Mouse (Mus musculus) left cerebral cortex, adult 2 months (tissue): Measurements from ENCODE around the gene Ang2. TPM values are rescaled to one million over a fixed set of nuclear protein-coding genes. Genes with fewer than 3 reads are reported as not detected.
"Not testable (repeated sequence)": the region's sequence is repeated elsewhere in the genome, so short reads cannot be mapped to it uniquely, and the experiment has no call there.

Experiments used
- DNase-seq, 2 experiments: peaks; one replicate each; pipeline ENCODE4 v3.0.0; 2021 to 2022; ENCODE audit warnings: low spot score in 2 of 2, mixed read lengths in 1 of 2; ENCODE audit errors: extremely low spot score in 1 of 2
- H3K27ac ChIP-seq: fragments of 200-600 bp; 2 replicates; pipeline ENCODE4 v1.8.1; 2022
- H3K4me3 ChIP-seq: fragments of 200-600 bp; 2 replicates; pipeline ENCODE4 v1.8.1; 2022
- CTCF ChIP-seq: fragments of 200-600 bp; IDR thresholded peaks from 2 replicates; pipeline ENCODE4 v1.8.1; 2022; ENCODE audit warnings: antibody characterized with exemption, mild to moderate bottlenecking, moderate library complexity
- intact Hi-C: fragments of 180-260 bp; cut with DNase I; formaldehyde crosslinking; loops from one replicate; pipeline ENCODE4 v1.15.1; 2025
- long read RNA-seq, 2 experiments: library from polyadenylated mRNA; stranded (forward); transcript quantifications; one replicate each; pipeline ENCODE4 v2.0.0; 2021; ENCODE audit warnings: borderline mapping rate in 2 of 2
- total RNA-seq, 2 experiments: library from RNA; stranded (reverse); gene quantifications; 2 replicates each; pipeline ENCODE4 v1.2.3; 2021

Gene Ang2
- not detected for total RNA-seq
- long read RNA-seq, experiment 1, result 0 reads
- long read RNA-seq, experiment 2, result 0 reads

DNA sequence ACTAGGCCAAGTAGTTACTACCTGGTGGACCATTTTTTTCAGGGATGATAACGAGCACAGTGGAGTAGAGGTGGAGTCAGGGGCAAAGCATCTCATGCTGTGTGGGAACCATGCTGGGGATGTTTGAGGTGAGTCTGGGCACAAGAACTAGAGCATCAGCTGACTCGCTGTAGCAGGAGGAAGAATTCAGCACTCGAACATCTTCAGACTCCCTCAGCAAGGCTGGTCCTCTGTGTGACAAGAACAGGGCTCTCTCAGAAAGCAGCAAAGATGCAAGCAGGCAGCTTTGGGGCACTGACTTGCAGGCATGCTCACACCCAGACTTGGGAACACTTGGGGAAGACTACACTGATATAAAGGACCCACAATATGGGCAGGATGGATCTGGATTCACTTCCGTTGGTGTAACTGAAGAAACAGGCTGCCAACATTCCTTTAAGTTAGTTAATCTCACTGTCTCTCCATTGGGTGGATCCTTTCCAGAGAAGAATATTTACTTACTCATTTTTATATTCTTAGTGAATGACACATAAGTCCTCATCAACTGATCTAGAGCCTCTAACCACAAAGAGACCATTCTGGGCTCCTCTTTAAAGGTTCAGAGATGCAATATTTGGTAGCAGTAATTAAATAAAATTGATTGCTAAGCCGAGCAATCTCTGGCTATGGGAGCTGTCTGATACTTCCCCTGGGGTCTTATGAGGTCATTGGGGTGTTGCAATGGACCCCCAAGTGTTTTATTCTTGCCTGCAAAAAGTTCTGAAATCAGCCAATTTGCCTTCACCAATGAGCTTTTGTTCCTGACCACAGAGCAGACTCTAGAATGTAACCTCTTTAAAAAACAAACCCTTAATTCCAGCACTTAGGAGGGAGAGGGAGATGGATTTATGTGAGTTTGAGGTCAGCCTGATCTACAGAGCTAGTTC lies at the start of gene Ang2:
Ang2 (minus strand) TSS at position 51 of the 926 bp plus-strand sequence.
- intact Hi-C loops, result no loop called here
- no peak within 1 kb of the TSS for H3K27ac ChIP-seq
- TF ChIP-seq CTCF, result no peak

DNA sequence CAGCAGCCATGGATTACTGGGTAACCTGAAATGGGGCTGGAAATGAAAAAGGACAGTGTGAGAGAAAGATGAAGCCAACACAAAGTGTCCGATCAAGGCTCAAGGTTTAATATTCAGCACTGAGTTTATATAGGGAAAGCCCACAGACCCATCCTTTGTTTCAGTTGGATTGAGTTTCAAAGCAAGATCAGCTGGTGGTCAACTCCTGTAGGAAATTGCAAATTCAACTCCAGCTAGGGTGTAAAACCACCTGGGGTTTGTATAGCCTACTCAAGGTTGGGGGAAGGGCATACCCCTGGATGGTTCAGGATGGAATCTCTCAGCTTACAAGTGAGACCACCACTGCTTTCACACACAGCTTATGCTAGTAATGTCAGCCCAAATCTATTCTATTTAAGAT lies 48.8 kb upstream of the Ang2 start:
- DNase-seq, result no peak
- no peak for TF ChIP-seq CTCF
- H3K27ac ChIP-seq, result no peak overlapping the region
- no peak overlapping the region for H3K4me3 ChIP-seq
- intact Hi-C loops, result no loop called here

More for the DNA sequence above, at the start of gene Ang2:
- DNase-seq, result no peak
- H3K4me3 ChIP-seq, result no peak within 1 kb of the TSS

DNA sequence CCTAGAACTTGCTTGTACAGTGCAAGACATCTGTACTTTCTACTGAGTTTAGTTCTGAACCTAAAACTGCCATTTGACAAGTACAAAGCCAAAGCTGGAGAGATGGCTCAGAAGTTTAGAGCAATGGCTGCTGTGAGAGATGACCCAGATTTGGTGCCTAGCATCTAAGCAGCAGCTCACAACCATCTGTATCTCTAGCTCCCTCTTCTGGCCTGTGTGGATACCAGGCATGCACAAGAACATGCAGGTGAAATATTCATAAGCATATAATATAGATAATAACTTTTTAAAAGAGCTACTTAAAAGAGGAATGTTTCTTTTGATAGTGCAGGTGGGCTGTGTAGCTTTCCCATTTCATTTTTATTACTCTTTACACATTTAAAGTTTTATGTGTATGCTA lies 42.0 kb upstream of the Ang2 start:
- intact Hi-C loops, result loop anchor here (1.0 kb wide), 1 partner anchor 138 kb away; no protein-coding TSS in a partner anchor
- H3K4me3 ChIP-seq, result no peak overlapping the region
- no peak overlapping the region for H3K27ac ChIP-seq
- DNase-seq, result peak in 1 of 2 experiments; percentile 20
- TF ChIP-seq CTCF, result peak; percentile 78

DNA sequence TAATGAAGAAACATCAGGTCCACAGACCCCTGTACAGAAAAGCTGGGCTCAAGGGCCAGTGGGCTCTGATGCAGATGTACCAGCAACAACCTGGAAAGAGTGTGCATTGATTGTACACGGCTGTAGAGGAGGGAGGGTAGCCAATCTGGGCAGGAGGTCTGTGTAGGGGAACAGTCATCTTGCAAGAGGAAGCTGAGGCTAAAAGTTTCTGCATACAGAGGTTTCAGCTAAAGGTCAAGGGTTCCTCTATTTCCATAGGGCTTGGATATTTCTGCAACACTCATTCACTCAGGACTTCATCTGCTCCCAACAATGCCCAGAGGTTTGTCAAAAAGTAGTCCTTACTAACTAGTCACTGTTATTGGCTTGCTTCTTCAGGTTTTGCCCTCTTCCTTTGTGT lies 38.5 kb upstream of the Ang2 start:
- H3K4me3 ChIP-seq, intact Hi-C loops, H3K27ac ChIP-seq, DNase-seq: not testable (repeated sequence)

DNA sequence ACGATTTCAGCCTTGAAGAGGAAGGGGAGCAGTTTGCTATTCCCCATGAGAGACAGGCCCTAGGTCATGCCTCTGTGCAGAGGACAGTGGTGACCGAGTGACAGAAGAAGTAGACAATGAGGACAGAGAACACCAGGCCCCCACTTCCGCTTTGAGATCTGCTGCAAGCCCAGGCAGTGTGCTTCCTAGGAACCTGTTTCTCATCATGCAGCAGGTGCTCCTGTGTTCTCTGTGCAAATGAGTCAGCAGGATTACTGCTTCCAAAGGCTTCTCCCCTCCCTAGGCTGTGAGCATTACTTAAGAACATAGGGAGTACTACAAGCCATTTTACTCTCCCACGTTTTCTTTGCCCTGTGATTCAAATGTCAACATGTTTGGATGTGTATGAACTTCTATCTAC lies 30.7 kb upstream of the Ang2 start:
- DNase-seq, H3K27ac ChIP-seq, H3K4me3 ChIP-seq, intact Hi-C loops: not testable (repeated sequence)

DNA sequence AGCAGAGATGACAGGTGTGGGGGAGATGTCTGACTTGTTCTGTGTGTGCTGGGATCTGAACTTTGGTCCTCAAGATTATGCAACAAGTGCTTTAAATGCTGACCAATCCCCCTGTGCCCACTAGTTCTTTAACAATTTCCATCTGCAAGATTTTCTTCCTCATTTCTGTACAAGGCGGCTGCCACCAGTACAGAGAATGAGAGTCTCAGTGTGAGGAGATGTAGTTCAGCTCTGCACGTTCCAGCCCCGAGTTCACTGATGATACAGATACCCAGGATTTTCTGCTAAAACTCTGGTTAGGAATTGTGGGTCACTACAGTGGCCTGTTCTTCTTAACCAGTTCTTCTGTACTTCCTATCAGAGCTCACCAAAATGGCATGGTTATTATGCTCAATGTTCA lies 21.1 kb upstream of the Ang2 start:
- H3K4me3 ChIP-seq, DNase-seq, H3K27ac ChIP-seq, intact Hi-C loops: not testable (repeated sequence)

DNA sequence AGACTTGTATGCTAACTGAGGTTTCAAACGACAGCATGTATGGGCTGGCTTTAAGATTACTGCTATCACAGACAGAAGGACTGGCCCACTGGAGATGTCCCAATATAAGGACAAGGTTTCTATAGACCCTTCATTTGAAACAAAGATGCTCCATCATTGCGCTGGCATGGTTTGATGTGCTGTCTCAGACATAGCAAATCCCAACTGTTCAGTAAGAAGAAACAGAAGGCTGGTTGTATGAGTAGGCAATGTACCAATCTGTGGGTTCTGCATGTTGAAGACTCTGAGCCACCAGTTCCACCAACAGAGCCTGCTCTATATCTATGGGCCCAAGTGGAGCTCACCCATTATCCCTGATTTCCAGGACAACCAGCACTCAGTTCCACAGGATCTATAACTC lies 4.2 kb upstream of the Ang2 start, which contains the start of gene Ear14:
Ear14 (plus strand) TSS at position 277 of the 400 bp plus-strand sequence.
- H3K4me3 ChIP-seq, result no peak within 1 kb of the TSS
- TF ChIP-seq CTCF, result no peak
- intact Hi-C loops, result no loop called here
- H3K27ac ChIP-seq, result no peak within 1 kb of the TSS
- no peak for DNase-seq

DNA sequence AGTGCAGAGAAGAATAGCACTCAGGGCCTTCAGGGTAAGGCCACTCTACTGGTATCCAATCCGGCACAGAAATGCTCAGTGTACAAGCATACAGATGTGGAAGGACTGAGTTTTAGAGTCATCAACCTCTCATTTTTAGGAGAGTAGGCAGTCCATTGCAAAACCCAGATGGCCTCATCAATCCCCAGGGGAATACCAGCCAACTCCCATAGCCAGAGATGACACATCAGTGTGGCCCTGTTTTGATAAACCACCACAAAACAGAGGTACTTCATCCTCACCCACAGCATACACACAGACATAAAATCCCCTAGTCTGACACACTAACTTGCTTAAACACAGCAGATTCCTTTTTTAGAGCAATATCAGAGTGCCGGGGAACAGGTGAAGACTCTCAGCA lies 1.5 kb upstream of the Ang2 start:
- no peak for TF ChIP-seq CTCF
- DNase-seq, result no peak
- Histone ChIP-seq H3K4me3 (no peak overlapping the region), H3K27ac (no peak overlapping the region)
- intact Hi-C loops, result no loop called here

DNA sequence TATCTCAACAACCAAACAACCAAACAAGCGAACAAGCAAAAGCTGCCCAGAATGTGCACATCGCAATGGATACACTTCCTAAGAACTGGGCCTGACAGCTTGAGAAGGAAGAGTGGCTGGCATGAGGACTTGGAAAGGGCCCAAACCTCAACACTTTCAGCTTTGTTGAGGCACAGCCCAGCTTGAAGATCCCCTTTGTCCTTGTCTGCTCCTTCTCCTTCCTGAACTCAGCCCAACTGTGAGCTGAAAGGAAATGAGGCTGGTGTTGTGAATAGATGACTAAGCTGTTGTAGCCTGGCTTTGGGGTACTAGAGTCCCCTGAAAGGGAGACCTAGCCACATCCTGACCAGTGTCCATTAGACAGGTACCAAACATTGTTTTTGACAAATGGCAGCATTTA lies 1.1 kb upstream of the Ang2 start:
- no peak for DNase-seq
- Histone ChIP-seq H3K27ac (no peak overlapping the region), H3K4me3 (no peak overlapping the region)
- intact Hi-C loops, result no loop called here
- TF ChIP-seq CTCF, result no peak

DNA sequence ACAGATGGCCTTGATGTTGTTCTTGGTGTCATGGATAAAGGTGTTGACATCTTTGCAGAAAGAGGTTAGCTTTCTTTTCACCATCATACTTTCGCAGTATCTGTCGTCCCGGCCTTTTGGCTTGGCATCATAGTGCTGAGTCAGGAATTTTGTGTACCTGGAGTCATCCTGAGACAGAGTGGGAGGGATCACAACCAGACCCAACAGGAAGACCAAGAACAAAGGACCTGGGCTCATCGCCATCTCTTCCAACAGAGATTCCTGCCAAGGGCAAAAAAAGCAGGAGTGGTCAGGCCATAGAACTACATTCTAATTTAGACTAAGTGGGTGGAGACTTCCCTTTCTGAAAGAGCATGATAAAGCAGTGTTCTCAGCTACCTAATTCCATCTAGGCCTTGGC lies 3.3 kb downstream of the Ang2 start:
- Histone ChIP-seq H3K4me3 (no peak overlapping the region), H3K27ac (no peak overlapping the region)
- TF ChIP-seq CTCF, result no peak
- intact Hi-C loops, result no loop called here
- no peak for DNase-seq

DNA sequence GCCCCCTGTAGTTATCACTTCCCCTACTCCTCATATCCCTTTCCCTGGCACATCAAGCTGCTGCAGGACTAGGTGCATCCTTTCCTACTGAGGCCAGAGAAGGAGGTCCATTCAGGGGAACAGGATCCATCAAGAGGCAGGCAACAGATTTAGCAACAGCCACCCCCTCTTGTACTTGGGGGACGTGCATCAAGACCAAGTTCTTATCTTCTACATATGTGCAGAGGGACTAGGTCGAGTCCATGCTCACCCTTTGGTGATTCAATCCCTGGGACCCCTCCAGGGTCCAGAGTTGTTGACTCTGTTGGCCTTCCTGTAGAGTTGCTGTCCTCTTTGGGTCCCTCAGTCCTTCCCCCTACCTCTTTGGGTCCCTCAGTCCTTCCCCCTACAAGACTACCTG lies 17.9 kb downstream of the Ang2 start:
- H3K4me3 ChIP-seq, DNase-seq, intact Hi-C loops, H3K27ac ChIP-seq: not testable (repeated sequence)

DNA sequence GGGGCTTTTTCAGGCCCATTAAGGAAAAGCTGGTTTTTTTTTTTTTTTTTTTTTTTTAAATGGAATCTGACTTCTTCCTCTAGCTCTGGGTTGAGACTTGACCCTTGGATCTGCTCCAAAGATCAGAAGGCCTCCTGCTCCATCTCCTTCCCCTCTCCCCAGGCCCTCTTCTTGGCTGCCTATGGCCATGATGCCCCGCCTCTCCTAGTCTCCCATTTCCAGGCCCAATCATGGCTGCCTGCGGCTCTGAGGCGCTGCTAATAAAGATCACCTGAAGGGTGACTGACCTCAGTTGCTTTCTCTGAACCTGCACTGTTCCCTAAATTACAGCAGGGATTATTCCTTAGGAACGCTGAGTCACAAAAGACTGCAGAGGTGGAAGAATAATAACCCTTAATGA lies 25.1 kb downstream of the Ang2 start:
- intact Hi-C loops, result loop anchor here (5.0 kb wide), 1 partner anchor 72 kb away; no protein-coding TSS in a partner anchor

DNA sequence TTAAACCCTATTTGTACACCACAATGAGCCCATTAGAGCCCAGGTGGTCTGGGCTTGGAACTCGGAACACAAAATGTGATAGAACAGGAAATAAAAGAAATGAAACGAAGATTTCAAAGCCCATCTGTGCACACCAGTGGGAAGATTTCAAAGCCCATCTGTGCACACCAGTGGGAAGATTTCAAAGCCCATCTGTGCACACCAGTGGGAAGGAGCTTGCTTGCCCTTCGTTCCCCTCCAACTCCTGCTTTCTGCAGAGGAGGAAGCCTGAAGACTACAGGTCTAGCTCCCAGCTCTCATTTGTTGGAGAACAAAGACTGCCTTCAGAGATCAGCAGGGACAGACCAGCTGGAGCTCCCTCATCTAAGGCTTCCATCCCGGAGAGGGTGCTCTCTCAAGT lies 26.0 kb downstream of the Ang2 start:
- H3K4me3 ChIP-seq, DNase-seq, H3K27ac ChIP-seq: not testable (repeated sequence)
- intact Hi-C loops, result loop anchor here (5.0 kb wide), 1 partner anchor 71 kb away; no protein-coding TSS in a partner anchor

More for the DNA sequence above, 25.1 kb downstream of the Ang2 start:
- Histone ChIP-seq H3K27ac (no peak overlapping the region), H3K4me3 (no peak overlapping the region)
- no peak for DNase-seq
- no peak for TF ChIP-seq CTCF
